Mouse (Mus musculus): ENCODE measurements at regions not wholly inside any gene's neighbourhood (a gene's known extent, or its start where the extent isn't known, plus 50 kb on each side); places are given as distances from the start of the nearest gene placed in this dataset.
A peak's percentile ranks its signal among the peaks of the same experiment; 100 is the strongest.

DNA sequence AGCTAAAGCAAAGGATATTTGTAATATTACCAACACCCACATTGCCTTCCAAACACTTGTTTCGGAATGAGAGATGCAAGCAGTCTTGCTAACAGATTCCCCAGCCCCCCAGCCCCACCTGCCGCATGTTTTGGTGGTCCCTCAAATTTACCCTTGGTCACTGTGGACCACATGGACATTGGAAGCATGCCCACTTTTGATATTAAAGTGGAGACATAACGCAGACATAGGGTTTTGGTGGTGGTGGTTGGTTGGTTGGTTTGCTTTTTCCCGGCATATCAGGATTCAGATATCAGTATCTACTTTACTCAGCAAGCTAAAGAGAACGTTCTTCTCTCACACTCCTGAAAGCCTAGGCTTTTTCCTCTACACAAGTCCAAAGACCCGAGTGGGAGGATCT, 381.3 kb downstream of the Zfp536 start:
- DNase-seq, result no peak

DNA sequence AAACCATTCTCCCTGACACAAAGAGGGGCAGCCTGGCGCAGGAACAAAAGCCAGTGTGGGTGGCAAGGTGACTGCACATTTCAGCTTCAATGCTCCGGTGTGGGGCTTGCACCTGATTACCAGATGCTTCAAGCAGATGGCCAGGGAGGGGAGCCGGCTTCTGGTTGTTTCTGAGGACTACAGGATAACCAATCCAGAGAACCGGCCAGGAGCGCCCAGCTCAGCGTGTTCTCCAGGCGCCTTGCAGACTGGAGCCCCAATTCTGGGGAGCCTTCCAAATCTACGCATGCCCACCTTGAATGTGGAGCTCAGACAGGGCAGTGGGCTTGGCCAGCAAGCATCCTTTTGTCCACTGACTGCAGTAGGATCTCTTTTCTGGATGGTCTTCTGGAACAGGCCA, 380.8 kb downstream of the Zfp536 start:
- DNase-seq, result no peak

DNA sequence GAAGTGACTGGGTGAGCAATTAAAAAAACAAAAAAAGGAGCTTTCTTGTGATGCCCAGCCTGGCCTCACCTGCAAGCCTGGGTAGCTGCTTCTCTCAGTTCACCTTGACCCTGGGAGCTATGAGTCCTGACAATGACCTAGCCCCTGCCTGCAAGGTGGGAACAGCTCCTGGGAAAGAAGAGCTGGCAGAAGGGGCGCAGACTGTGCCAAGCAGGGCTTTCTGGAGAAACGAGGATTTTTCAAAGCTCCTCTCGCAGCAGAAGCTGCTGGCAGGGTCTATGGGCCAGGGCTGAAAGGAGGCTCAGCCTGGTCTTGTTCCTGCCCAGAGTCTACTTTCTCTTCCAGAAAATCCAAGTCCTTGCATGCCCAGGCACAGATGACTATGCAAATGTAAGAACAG, 380.4 kb downstream of the Zfp536 start:
- DNase-seq, result no peak

DNA sequence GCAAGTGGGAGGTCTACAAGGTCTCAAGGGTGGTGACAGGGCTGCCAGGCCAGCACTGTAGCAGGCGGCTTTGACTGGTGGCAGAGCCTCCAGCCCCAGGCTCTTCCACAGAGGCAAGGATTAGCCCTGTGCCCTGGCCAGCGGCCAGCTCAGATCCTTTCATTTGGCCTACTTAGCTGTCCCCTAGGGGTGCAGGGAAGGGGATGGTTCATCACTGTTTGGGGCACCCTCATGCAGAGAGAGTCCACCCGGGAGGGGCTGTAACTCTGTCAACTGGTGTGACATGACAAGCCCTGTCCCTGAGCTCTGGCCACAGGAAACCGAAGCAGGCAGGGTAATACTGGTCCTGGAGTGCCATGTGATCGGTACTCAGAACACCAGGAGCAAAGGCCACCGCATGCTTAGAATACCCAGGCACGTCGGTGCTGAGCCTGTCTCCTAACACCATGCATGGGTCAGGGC, 378.4 kb downstream of the Zfp536 start:
- DNase-seq, result peak; percentile 11

DNA sequence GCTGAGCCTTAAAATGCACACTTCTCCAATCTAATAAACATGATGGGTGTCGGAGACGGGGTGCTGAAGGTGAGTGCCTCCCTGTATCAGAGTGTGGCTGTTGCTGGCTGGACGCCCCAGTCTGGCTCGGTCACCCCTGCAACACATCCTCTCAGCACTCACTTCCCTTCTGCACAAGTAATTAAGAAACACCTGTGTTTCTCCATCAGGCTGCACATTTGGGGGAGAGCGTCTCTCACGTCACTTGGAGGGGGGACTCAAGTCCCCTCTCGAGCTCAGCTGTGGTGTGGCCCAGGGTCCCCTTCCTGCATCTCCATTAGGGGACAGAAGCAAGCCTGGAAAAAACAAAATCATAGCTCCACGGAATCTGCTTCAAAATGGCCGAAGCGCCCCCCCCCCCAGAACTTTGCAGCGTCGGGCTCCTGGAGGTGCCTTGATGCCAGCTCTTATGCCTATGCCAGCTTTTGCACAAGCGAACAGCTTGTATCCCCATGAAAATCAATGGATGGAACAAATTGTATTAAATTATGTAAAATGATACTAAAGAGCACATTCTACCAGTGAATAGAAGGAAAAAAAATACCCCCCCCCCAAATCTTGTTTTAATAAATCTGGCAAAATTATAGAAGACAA, 377.4 kb downstream of the Zfp536 start:
- DNase-seq, result no peak

DNA sequence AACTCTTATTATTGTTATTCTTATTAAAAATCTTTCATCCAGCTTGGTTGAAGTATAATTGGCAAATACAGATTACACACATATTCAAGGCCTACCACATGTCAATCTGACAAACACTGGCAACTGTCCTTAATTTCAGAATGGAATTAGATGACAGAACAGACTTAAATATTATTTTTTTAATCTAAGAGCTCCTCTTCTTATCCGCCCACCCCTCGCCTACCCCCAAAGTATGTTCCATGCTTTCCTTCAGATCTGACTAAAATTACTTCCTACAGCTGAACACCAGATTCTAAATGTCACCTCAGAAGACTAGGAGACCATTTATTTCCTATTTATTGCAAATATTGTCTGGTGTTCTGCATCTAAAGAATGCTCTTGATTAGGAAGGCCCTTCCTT, 370.0 kb downstream of the Zfp536 start:
- DNase-seq, result no peak

DNA sequence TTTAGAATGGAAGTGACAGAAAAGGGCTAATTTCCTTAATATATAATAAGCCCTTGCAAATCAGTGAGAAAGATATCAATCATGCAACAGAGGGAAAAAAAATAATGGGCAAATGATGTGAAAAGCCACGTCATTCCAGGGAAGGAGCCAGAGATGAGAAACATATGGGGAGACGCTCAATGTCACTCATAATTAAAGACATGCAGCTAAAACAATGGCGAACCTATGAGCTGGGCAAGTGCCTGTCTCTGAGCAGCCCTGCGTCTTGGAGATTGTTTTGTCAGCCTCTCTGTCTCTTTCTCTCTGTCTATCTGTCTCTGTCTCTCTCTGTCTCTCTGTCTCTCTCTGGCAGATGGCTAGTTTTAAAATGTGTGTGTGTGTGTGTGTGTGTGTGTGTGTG, 360.1 kb downstream of the Zfp536 start:
- DNase-seq, result no peak

DNA sequence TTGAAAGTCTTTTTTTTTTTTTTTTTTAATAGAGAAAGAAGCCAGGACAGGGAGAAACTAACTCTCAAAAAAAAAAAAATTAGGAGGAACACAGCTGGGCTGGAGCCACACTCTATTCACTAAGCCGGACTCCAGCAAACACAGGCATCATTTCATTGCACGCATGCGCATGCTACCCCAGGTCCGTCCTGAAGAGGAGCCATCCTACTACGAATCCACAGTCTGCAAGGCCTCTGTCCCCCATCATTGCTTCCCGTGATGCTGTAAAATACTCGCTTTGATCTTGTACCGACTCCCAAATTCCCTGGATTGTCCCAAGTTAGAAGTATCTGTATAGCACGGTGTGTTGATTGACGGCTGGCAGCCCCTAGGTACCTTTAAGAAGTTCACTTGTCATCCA, 351.7 kb downstream of the Zfp536 start:
- no peak for DNase-seq

All from lung, postnatal 36 days (tissue).